Mouse (Mus musculus): Measurements from ENCODE around the gene Tnpo2.
"Not testable (repeated sequence)": the region's sequence is repeated elsewhere in the genome, so short reads cannot be mapped to it uniquely, and the experiment has no call there.

The Tnpo2 gene

DNA sequence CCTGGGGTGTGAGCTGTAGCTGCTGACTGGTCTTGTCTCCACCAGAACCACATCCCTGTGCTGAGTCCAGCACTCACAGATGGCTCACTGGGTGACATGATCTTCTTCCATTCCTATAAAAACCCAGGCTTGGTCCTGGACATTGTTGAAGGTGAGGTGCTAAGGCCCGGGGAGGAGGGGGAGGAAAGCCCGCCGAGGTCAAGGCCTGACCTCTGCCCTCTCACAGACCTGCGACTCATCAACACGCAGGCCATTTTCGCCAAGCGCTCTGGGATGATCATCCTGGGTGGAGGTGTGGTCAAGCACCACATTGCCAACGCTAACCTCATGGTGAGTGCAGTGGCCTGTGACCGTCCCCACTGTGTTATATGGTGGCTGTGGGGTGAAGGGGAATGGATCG, 37.5 kb downstream of the Tnpo2 start:
- DNase-seq = no peak

DNA sequence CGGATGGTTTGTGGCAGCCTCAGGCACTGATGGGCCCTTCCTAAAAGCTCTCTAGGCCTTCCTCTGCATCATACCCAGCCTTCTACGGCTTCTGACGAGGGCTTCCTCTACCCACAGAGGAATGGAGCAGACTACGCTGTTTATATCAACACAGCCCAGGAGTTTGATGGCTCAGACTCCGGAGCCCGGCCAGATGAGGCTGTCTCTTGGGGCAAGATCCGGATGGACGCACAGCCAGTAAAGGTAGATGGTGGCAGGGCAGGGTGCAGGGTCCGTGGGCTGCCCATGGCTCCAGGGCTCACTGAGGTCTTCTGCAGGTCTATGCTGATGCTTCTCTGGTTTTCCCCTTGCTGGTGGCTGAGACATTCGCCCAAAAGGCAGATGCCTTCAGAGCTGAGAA, 37.9 kb downstream of the Tnpo2 start:
- DNase-seq = no peak

DNA sequence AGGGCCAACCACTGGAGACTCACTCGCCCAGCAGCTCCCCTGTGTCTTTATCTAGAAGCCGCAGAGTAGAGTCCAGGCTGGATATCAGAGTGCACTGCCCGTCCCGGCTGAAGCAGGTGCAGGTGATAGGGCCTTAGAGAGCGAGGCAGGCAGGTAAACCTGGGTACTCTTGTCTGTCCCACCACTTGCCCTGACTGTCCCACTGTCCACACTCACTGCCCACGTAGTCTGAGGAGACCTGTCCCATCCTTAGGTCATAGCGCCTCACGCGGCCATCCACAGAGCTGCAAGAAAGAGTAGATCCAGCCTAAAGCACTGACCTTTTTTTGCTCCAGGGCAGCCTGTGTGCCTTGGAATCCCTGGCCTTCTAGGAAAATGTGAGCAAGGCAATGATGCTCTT, 39.3 kb downstream of the Tnpo2 start:
- peak; percentile 68 for DNase-seq

DNA sequence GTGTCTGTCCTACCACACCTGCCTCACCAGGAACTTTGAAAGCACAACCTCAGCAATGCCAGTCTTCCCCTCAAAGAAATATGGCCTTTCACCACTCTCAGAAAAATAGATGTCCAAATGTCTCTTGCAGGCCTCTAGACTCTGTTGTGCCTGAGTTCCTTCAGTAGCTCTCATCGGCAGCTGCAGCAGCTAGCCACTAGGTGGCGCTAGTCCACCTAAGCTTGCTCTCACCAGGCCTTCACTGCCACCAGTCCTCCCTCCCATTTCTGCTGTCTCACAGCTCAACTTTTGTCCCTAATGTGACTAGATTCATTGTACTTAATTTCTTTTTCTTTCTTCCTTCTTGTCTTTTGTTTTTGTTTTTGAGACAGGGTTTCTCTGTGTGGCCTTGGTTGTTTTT, 40.3 kb downstream of the Tnpo2 start:
- DNase-seq = peak; percentile 86

DNA sequence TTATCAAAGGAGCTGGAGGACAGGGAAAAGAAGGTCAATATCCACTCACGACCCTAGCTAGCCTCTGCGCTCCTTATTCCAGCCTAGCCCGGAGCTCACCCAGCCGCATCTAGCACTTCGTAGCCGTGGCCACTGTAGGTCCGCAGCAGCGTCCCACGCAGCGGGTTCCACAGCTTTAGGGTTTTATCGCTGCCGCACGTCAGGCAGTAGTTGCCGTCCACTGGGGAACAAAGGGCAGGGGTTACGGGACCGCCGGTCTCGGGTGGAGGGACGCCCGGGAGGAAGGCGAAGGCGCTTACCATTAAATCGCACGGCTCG, 43.5 kb downstream of the Tnpo2 start:
- no peak for DNase-seq

DNA sequence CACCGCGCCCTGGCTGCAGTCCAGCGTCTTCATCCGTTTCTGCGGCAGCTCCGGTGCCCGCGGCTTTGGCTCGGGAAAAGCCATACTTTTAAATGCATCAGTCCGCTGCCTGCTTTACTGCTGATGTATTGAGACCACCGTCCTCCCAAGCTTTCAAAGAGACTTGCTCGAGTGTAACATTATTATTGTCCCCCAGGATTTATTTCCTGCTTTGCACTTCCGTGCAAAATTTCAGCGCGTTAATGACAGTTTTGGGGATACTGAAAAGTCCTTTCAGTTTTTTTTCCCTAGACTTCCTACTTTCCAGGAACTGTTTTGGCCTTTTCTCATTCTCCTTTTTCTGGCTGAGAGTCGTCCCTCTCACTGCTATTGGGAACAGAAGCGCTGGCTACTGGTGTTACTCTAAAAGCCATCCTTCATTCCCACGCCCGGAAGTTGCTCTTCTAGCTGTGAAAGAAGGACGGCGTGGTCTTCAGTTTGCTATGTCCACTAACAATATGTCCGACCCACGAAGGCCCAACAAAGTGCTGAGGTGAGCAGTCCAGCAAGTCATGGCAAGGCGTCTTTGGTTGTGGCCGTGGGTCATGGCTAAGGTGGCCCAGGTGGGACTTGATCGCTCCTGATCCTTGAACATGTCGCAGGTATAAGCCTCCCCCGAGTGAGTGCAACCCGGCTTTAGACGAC, 44.0 kb downstream of the Tnpo2 start, which contains the start of gene Wdr83os:
Gene Wdr83os, plus strand, starts transcription at position 209 of the 684 bp plus-strand sequence.
- DNase-seq = peak; percentile 72

DNA sequence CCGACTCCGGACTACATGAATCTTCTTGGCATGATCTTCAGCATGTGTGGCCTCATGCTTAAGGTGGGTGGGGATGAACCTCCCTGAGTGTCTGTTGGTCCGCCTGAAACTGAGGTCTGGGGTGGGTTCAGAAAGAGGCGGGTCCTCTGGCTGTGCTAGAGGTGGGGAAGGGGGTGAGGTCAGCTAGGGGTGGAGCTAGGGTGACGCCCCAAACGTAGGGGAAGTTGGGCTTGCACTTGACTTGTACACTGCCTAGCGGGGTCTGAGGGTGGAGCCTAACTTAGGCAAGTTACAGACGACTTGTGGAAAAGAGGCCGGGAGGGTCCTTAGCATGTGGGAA, 44.5 kb downstream of the Tnpo2 start, which contains the start of gene Wdr83:
Gene Wdr83, minus strand, starts transcription at position 91 of the 340 bp plus-strand sequence.
- DNase-seq = no peak

DNA sequence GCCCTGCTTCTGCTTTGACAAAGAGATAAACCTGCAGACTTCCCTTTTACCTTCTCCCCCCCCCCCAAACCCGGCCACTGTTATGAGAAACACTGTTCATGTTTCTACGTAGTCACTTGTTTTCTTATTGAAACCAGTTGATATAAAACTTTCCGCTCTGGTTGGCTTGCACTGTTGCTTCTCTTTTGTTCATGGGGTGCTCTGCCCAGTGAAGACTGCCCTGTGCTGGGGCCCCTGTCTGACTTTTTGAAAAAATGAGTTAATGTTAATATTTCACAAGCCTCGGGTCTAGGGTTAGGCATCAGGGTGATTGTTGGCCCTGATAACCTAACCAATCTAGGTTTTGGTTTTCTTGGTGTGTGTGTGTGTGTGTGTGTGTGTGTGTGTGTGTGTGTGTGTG, 45.5 kb downstream of the Tnpo2 start:
- DNase-seq = not testable (repeated sequence)

DNA sequence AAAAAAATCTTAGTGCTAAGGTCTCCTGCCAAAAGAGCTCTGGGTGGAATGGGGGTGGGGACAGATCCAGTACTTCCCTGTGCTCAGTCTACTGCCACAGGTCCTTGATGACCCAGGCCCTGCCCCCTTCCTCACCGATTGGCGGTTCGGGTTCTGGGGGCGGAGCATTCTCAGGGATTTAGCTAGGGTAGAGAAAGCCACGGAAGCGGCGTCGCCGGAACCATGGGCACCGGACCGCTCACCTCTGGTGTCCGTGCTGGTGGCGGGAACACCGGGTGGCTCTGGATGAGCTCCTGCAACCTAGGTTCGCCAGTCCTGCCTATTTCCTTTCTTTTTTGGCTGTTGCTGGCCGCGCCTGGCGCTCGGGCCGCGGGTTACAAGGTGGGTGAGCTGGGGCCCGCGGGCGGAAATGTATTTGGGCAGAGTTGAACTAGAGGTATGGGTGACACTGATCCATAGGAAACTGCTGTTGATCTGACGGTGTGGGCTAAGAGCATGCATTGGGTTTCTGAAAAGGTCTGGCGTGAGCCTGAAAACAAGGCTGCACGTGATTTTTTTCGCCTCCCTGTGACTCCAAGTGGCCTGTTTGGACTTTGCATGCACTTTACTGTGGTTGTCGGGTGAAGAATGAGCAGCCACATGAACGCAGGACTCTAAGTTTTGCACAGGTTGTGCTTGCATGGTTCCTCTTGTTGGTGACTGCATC, 46.5 kb downstream of the Tnpo2 start, which contains the start of gene Man2b1:
Gene Man2b1, plus strand, starts transcription at position 163 of the 706 bp plus-strand sequence.
- DNase-seq = peak; percentile 97

DNA sequence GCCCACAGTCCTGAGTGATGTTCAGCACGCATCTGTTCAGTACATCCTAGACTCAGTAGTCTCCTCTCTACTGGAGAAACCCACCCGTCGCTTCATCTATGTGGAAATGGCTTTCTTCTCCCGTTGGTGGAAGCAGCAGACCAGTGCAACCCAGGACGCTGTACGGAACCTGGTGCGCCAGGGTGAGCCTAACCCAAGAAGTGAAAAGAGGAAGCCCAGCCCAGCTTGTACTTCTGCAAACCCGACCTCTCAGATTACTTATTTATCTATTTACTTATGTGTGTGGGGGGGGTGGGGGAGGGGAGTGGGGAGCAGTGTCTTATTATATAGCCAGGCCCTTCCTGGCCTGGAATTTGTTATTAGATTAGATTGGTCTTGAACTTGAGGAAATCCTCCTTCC, 47.9 kb downstream of the Tnpo2 start:
- DNase-seq = no peak

DNA sequence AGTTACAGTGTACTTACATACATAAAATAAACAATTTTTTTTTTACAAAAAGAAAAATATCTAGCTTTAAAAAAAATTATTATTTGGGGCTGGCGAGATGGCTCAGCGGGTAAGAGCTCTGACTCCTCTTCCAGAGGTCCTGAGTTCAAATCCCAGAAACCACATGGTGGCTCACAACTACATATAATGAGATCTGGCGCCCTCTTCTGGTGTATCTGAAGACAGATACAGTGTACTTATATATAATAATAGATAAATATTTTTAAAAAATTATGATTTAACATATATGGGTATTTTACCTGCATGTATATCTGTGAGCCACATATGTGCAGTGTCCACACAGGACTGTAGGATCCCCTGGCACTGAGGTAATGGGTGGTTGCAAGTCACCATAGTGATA, 49.5 kb downstream of the Tnpo2 start:
- no peak for DNase-seq

DNA sequence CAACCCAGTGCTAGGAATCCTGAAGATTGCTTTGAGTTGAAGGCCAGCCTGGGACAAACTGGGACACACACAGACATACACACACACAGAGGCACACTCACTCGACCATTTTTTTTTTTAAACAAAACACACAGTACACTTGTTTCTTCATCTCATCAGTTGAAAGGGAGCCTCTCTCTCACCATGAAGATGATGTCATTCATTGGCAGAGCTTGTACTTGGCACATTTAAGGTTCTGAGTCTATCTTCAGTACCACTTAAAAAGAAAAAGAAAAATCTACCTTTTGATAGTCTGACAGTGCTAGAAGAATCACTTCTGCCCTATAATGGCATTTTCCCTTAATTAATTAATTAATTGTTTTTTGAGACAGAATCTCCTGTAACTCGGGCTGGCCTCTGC, 52.1 kb downstream of the Tnpo2 start:
- DNase-seq = no peak

DNA sequence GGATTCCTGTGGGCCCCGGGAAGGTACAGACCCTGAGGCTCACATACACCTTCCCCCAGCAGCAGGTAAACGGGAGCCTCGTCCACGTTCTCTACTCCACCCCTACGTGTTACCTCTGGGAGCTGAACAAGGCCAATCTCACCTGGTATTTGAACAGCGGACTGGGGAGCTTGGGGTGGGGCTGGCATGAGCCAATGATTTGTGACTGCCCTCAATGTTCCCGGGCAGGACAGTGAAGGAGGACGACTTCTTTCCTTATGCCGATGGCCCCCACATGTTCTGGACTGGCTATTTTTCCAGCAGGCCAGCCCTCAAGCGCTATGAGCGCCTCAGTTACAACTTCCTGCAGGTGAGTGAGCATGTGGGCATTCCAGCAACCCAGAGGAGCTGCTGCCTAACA, 54.1 kb downstream of the Tnpo2 start:
- no peak for DNase-seq

DNA sequence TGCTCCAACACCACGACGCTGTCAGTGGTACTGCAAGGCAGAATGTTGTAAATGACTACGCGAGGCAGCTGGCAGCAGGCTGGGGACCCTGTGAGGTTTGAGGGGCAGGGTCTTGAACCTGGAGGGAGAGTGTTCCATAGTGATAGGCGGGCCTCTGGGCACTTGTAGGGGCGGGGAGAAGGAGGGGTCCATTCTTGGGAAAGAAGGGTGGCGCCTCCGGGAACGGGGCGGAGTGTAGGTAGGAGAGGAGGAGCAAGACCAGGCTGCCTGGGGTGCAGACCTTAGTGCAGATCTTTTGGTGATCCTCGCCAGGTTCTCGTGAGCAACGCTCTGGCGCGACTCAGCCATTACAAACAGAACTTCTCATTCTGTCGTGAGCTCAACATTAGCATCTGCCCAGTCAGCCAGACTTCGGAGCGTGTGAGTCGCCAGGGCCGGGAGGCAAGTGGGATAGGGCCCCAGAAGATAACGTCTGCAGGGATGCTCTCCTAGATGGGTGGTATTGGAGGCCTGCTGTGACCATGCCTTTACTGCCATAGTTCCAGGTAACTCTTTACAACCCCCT, 54.9 kb downstream of the Tnpo2 start:
- no peak for DNase-seq

DNA sequence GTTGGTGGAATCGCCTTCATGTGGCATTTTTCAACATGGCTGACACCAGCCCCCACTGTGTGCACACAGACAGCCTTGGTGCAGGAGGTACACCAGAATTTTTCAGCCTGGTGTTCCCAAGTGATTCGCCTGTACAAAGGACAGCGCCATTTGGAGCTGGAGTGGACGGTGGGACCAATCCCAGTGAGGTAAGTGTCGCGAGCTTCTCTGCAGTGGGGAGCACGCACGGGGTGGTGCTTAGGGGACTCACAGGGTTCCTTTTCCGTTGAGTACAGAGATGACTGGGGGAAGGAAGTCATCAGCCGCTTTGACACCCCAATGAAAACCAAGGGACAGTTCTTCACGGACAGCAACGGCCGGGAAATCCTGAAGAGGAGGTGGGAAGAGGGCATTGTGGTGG, 58.3 kb downstream of the Tnpo2 start:
- no peak for DNase-seq

DNA sequence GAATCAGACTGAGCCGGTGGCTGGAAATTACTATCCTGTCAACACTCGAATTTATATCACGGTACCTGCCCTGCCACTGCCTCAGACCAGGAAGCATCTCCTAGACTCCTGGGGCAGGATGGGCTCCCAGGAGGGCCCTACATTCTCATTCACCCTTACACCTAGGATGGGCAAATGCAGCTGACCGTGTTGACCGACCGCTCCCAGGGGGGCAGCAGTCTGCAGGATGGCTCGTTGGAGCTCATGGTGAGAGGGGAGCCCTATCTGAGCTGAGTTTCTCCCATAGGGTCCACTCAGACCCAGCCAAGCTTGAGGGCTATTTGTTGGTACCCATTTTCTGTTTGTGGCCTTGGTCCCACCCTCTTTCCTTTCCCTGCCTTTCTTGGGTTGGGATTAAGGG, 58.9 kb downstream of the Tnpo2 start:
- no peak for DNase-seq

DNA sequence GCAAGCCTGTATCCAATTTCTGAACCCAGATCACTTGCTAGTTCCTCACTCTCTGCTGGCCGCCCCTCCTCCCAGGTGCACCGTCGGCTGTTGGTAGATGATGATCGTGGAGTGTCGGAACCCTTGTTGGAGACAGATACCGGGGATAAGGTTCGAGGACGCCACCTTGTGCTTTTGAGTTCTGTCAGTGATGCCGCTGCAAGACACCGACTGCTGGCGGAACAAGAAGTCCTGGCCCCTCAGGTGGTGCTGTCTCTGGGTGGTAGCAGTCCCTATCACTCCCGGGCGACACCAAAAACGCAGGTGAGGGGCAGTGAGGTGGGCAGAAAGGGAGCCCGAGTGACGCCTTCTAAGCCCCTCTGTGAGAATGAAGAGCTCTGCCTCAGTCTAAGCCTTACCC, 59.5 kb downstream of the Tnpo2 start:
- no peak for DNase-seq

DNA sequence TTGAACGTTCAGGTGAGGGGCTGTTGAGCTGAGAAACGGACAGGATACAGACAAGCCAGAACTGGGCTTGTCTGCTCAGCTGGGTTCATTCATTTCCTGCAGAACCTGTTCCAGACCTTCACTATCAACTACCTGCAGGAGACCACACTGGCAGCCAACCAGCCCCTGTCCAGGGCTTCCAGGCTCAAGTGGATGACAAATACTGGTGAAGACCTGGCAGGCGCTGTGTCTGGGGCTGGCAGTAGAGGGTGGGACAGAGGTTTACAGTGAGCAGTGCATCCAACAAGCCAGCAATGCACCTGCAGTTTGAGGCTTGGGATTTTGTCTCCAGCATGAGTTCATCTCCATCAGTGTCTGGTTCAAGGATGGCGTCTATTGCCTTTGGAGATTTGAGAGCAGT, 60.1 kb downstream of the Tnpo2 start:
- DNase-seq = no peak

DNA sequence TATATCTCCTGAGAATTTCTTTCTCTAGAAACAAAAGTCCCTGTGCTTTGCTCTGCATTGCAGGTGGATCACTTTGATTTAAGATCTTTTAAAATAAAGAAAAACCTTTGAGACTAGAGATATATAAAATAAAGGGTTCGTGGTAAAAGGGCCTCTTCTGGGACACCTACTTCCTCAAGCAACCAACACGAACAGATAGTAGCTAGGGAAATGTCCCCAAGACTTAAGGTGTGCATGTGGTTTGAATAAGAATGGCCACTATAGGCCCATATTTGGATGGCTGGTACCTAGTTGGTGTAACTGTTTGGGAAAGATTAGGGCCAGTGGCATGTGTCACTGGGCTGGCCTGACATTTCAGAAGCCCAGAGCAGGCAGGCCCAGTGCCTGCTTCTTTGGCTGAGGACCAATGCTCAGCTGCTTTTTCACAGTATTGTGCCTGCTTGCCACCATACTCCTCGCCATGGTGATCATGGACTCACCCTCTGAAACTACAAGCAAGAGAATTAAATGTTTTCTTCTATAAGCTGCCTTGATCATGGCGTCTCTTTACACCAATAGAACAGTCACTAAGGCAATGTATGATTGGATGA, 63.5 kb downstream of the Tnpo2 start:
- DNase-seq = no peak

Data from kidney, adult 9 months (tissue).